Mouse (Mus musculus): Measurements from ENCODE around the gene Ino80b. TPM values are rescaled to one million over a fixed set of nuclear protein-coding genes. Genes with fewer than 3 reads are reported as not detected.

Gene Ino80b
- polyA plus RNA-seq, 1 experiment from 2014 or later: 16.1 TPM

GRCm38 (mm10) chr6:83086121-83087035, 38.9 kb downstream of the Ino80b start, which contains the start of gene Lbx2:
Lbx2 (plus strand) TSS chr6:83086367.
- WGBS: 2% methylated on average over 42 of the region's 42 CpGs
- no peak within 1 kb of the TSS; the same call in 1 of the 2 replicates for H3K27ac ChIP-seq

GRCm38 (mm10) chr6:83084477-83084876, 40.8 kb downstream of the Ino80b start:
- DNase-seq (ENCODE audit: low spot score): no peak
- Histone ChIP-seq H3K36me3 (peaks cover 29% of the 10 kb centered on the region), H3K9me3 (no peaks in the 10 kb centered on the region), H3K27ac (no peak overlapping the region), H3K27me3 (ENCODE audit: insufficient read depth, poor library complexity, severe bottlenecking) (peaks cover 92% of the 10 kb centered on the region), H3K4me1 (peaks cover 32% of the 10 kb centered on the region), H3K4me3 (no peak overlapping the region)
- whole genome bisulfite sequencing: 9% methylated on average over 6 of the region's 6 CpGs

More at GRCm38 (mm10) chr6:83086121-83087035, 38.9 kb downstream of the Ino80b start, which contains the start of gene Lbx2:
- no peak for DNase-seq (ENCODE audit: low spot score)
- peaks cover 13% of the 10 kb centered on the region for H3K36me3 ChIP-seq
- H3K27me3 ChIP-seq (ENCODE audit: insufficient read depth, poor library complexity, severe bottlenecking): peaks cover 89% of the 10 kb centered on the region
- H3K9me3 ChIP-seq: no peaks in the 10 kb centered on the region
- peak within 1 kb of the TSS; percentile 55 for H3K4me3 ChIP-seq
- H3K4me1 ChIP-seq: peaks cover 29% of the 10 kb centered on the region

- Histone ChIP-seq H3K4me1 (peaks cover 39% of the 10 kb centered on the region), H3K9me3 (no peaks in the 10 kb centered on the region), H3K4me3 (no peak overlapping the region), H3K27ac (no peak overlapping the region), H3K27me3 (ENCODE audit: insufficient read depth, poor library complexity, severe bottlenecking) (peaks cover 85% of the 10 kb centered on the region), H3K36me3 (peaks cover 29% of the 10 kb centered on the region)
- WGBS: 11% methylated on average over 5 of the region's 5 CpGs
- DNase-seq (ENCODE audit: low spot score): no peak
Observed at GRCm38 (mm10) chr6:83083497-83083896, 41.7 kb downstream of the Ino80b start.

- WGBS: 93% methylated on average over 5 of the region's 5 CpGs
- Histone ChIP-seq H3K4me3 (no peak overlapping the region), H3K27ac (no peak overlapping the region), H3K9me3 (no peaks in the 10 kb centered on the region), H3K4me1 (peaks cover 13% of the 10 kb centered on the region), H3K27me3 (ENCODE audit: insufficient read depth, poor library complexity, severe bottlenecking) (peaks cover 73% of the 10 kb centered on the region), H3K36me3 (peaks cover 29% of the 10 kb centered on the region)
- DNase-seq (ENCODE audit: low spot score): no peak
Observed at GRCm38 (mm10) chr6:83080210-83080609, 45.0 kb downstream of the Ino80b start.

- peak overlapping the region; percentile 87 for H3K4me3 ChIP-seq
- WGBS: under 1% methylated on average over 46 of the region's 46 CpGs
- no peaks in the 10 kb centered on the region for H3K9me3 ChIP-seq
- peaks cover 73% of the 10 kb centered on the region for H3K27me3 ChIP-seq (ENCODE audit: insufficient read depth, poor library complexity, severe bottlenecking)
- peak; percentile 99 for DNase-seq (ENCODE audit: low spot score)
- H3K36me3 ChIP-seq: peaks cover 29% of the 10 kb centered on the region
- peaks cover 13% of the 10 kb centered on the region for H3K4me1 ChIP-seq
- peak overlapping the region; percentile 95 for H3K27ac ChIP-seq
Observed at GRCm38 (mm10) chr6:83078324-83078858, 46.8 kb downstream of the Ino80b start.

GRCm38 (mm10) chr6:83077630-83078323, 47.5 kb downstream of the Ino80b start, which contains the start of gene Pcgf1:
Pcgf1 (plus strand) TSS chr6:83077869.
- Histone ChIP-seq H3K9me3 (no peaks in the 10 kb centered on the region), H3K27ac (peak within 1 kb of the TSS; percentile 95), H3K36me3 (peaks cover 29% of the 10 kb centered on the region), H3K4me1 (peaks cover 13% of the 10 kb centered on the region), H3K4me3 (peak within 1 kb of the TSS; percentile 87), H3K27me3 (ENCODE audit: insufficient read depth, poor library complexity, severe bottlenecking) (peaks cover 73% of the 10 kb centered on the region)
- under 1% methylated on average over 54 of the region's 54 CpGs for WGBS
- no peak for DNase-seq (ENCODE audit: low spot score)

- H3K36me3 ChIP-seq: peaks cover 2% of the 10 kb centered on the region
- H3K4me1 ChIP-seq: peaks cover 29% of the 10 kb centered on the region
- no peak for DNase-seq (ENCODE audit: low spot score)
- peaks cover 74% of the 10 kb centered on the region for H3K27me3 ChIP-seq (ENCODE audit: insufficient read depth, poor library complexity, severe bottlenecking)
- no peaks in the 10 kb centered on the region for H3K9me3 ChIP-seq
- no peak overlapping the region for H3K27ac ChIP-seq
- no peak overlapping the region for H3K4me3 ChIP-seq
- WGBS: 17% methylated on average over 2 of the region's 2 CpGs
Observed at GRCm38 (mm10) chr6:83074979-83075378, 50.3 kb downstream of the Ino80b start.

MicroRNA genes within 50 kb of the gene (microRNA counts, 519-probe panel; counts per million panel counts)
- not detected for microRNA mmu-miR-3470a+mmu-miR-3470b

Small RNAs within 50 kb of the gene (microRNA-seq; reads per million reads assigned to microRNA genes)
- gene Mir3470a: not detected

Other genes starting within 250 kb of the Ino80b start
- gene Sema4f, start 185.7 kb downstream of the Ino80b start, polyA plus RNA-seq (2016; fragmentation: Nextera tagmentation; extraction: Ambion mirVana): 0.09 and 0.30 TPM in 2 replicates
- 0.34 and 0.87 TPM in 2 replicates for gene M1ap, start 178.5 kb downstream of the Ino80b start, polyA plus RNA-seq (2016; fragmentation: Nextera tagmentation; extraction: Ambion mirVana)
- gene Dok1, start 92.0 kb downstream of the Ino80b start, polyA plus RNA-seq (2016; fragmentation: Nextera tagmentation; extraction: Ambion mirVana): 11.3 and 14.8 TPM in 2 replicates
- gene Loxl3, start 91.3 kb downstream of the Ino80b start, polyA plus RNA-seq (2016; fragmentation: Nextera tagmentation; extraction: Ambion mirVana): 7.6 and 9.8 TPM in 2 replicates
- gene Aup1, start 70.9 kb downstream of the Ino80b start, polyA plus RNA-seq (2016; fragmentation: Nextera tagmentation; extraction: Ambion mirVana): 154 and 170 TPM in 2 replicates
- gene Htra2, start 70.2 kb downstream of the Ino80b start, polyA plus RNA-seq (2016; fragmentation: Nextera tagmentation; extraction: Ambion mirVana): 100 and 106 TPM in 2 replicates
- 0.59 and 1.5 TPM in 2 replicates for gene Dqx1, start 67.6 kb downstream of the Ino80b start, polyA plus RNA-seq (2016; fragmentation: Nextera tagmentation; extraction: Ambion mirVana)
- 0.27 and 0.63 TPM in 2 replicates for gene Tlx2, start 55.1 kb downstream of the Ino80b start, polyA plus RNA-seq (2016; fragmentation: Nextera tagmentation; extraction: Ambion mirVana)
- gene Pcgf1, start 47.6 kb downstream of the Ino80b start, polyA plus RNA-seq (2016; fragmentation: Nextera tagmentation; extraction: Ambion mirVana): 16.7 and 24.4 TPM in 2 replicates
- gene Lbx2, start 39.1 kb downstream of the Ino80b start, polyA plus RNA-seq (2016; fragmentation: Nextera tagmentation; extraction: Ambion mirVana): 0.55 TPM in 1 of 2 replicates, not detected in the other
- 1.8 and 2.4 TPM in 2 replicates for gene Ccdc142, start 23.8 kb downstream of the Ino80b start, polyA plus RNA-seq (2016; fragmentation: Nextera tagmentation; extraction: Ambion mirVana)
- 1.4 and 2.0 TPM in 2 replicates for gene Gm42688, start 23.8 kb downstream of the Ino80b start, polyA plus RNA-seq (2016; fragmentation: Nextera tagmentation; extraction: Ambion mirVana)
- gene Mrpl53, start 16.4 kb downstream of the Ino80b start, polyA plus RNA-seq (2016; fragmentation: Nextera tagmentation; extraction: Ambion mirVana): 157 and 167 TPM in 2 replicates
- 24.5 and 42.5 TPM in 2 replicates for gene Mogs, start 9.9 kb downstream of the Ino80b start, polyA plus RNA-seq (2016; fragmentation: Nextera tagmentation; extraction: Ambion mirVana)
- gene Wbp1, start 3.9 kb downstream of the Ino80b start, polyA plus RNA-seq (2016; fragmentation: Nextera tagmentation; extraction: Ambion mirVana): 101 and 113 TPM in 2 replicates
- 18.4 and 24.4 TPM in 2 replicates for gene Rtkn, start 10.0 kb upstream of the Ino80b start, polyA plus RNA-seq (2016; fragmentation: Nextera tagmentation; extraction: Ambion mirVana)
- 6.9 and 7.3 TPM in 2 replicates for gene Wdr54, start 31.0 kb upstream of the Ino80b start, polyA plus RNA-seq (2016; fragmentation: Nextera tagmentation; extraction: Ambion mirVana)
- gene 1700003E16Rik, start 31.0 kb upstream of the Ino80b start, polyA plus RNA-seq (2016; fragmentation: Nextera tagmentation; extraction: Ambion mirVana): 0.23 and 0.50 TPM in 2 replicates
- gene Dctn1, start 40.5 kb upstream of the Ino80b start, polyA plus RNA-seq (2016; fragmentation: Nextera tagmentation; extraction: Ambion mirVana): 83.2 and 93.0 TPM in 2 replicates
- 0.57 and 0.68 TPM in 2 replicates for gene Slc4a5, start 94.4 kb upstream of the Ino80b start, polyA plus RNA-seq (2016; fragmentation: Nextera tagmentation; extraction: Ambion mirVana)
- 50.6 and 58.7 TPM in 2 replicates for gene Mthfd2, start 200.5 kb upstream of the Ino80b start, polyA plus RNA-seq (2016; fragmentation: Nextera tagmentation; extraction: Ambion mirVana)
- gene Mob1a, start 200.6 kb upstream of the Ino80b start, polyA plus RNA-seq (2016; fragmentation: Nextera tagmentation; extraction: Ambion mirVana): 42.8 and 50.7 TPM in 2 replicates
- 238 and 283 TPM in 2 replicates for gene Bola3, start 223.7 kb upstream of the Ino80b start, polyA plus RNA-seq (2016; fragmentation: Nextera tagmentation; extraction: Ambion mirVana)